Mouse (Mus musculus): ENCODE data around the gene Sfn. TPM values are rescaled to one million over a fixed set of nuclear protein-coding genes. Genes with fewer than 3 reads are reported as not detected.
A peak's percentile ranks its signal among the peaks of the same experiment; 100 is the strongest.

The Sfn gene
- polyA plus RNA-seq, 1 experiment from 2014 or later, result 13.6 TPM

DNA sequence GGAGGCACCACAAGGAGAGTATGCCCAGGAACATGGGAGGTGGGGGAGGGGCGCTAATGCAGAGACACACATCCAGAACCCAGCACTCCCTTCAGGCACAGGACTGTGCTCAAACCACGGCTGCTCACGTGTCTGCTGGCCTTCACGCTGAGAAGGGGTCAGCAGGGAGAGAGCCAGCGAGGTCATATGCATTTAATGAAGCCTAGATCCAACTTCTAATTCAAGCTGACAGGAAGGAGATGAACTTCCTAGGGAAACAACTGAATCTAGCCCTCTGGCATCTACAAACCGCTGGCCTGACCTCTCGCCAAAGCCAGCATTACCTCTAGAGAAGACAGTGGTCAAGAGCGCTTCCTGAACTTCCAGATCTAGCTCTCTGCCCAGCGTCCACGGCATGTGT, 13.4 kb upstream of the Sfn start:
- Histone ChIP-seq H3K4me2 (replicated peaks) (no peak overlapping the region), H3K27ac (no peak overlapping the region), H3K4me3 (no peak overlapping the region), H3K27me3 (no peaks in the 10 kb centered on the region), H3K9me3 (replicated peaks) (0 out of 2 replicates have a peak, but pooled peaks cover 7% of the 10 kb centered on the region), H3K36me3 (peaks cover 39% of the 10 kb centered on the region), H3K4me1 (no peaks in the 10 kb centered on the region), H3K9ac (no peak overlapping the region)
- 81% methylated on average over 10 of the region's 10 CpGs for WGBS
- ATAC-seq (ENCODE audit: low FRiP score), result no peak

- Histone ChIP-seq H3K36me3 (peaks cover 39% of the 10 kb centered on the region), H3K9me3 (replicated peaks) (0 out of 2 replicates have a peak, but pooled peaks cover 7% of the 10 kb centered on the region), H3K4me1 (no peaks in the 10 kb centered on the region), H3K4me2 (replicated peaks) (no peak overlapping the region), H3K27me3 (no peaks in the 10 kb centered on the region), H3K4me3 (no peak overlapping the region), H3K9ac (no peak overlapping the region), H3K27ac (no peak overlapping the region)
- 85% methylated on average over 8 of the region's 8 CpGs for WGBS
- no peak for ATAC-seq (ENCODE audit: low FRiP score)
Observed at GRCm38 (mm10) chr4:133614274-133614761, 12.3 kb upstream of the Sfn start.

- H3K27ac ChIP-seq, result no peak overlapping the region
- no peak overlapping the region for H3K4me2 ChIP-seq (replicated peaks)
- H3K36me3 ChIP-seq, result peaks cover 39% of the 10 kb centered on the region
- 0 out of 2 replicates have a peak, but pooled peaks cover 7% of the 10 kb centered on the region for H3K9me3 ChIP-seq (replicated peaks)
- no peak overlapping the region for H3K9ac ChIP-seq
- H3K27me3 ChIP-seq, result no peaks in the 10 kb centered on the region
- no peaks in the 10 kb centered on the region for H3K4me1 ChIP-seq
- no peak overlapping the region for H3K4me3 ChIP-seq
- WGBS, result 87% methylated on average over 4 of the region's 4 CpGs
- ATAC-seq (ENCODE audit: low FRiP score), result no peak
Observed at GRCm38 (mm10) chr4:133613867-133614266, 11.9 kb upstream of the Sfn start.

- Histone ChIP-seq H3K36me3 (peaks cover 45% of the 10 kb centered on the region), H3K27ac (no peak overlapping the region), H3K4me2 (replicated peaks) (no peak overlapping the region), H3K9ac (no peak overlapping the region), H3K4me1 (no peaks in the 10 kb centered on the region), H3K4me3 (no peak overlapping the region), H3K27me3 (no peaks in the 10 kb centered on the region), H3K9me3 (replicated peaks) (0 out of 2 replicates have a peak, but pooled peaks cover 7% of the 10 kb centered on the region)
- WGBS, result 86% methylated on average over 8 of the region's 8 CpGs
- no peak for ATAC-seq (ENCODE audit: low FRiP score)
Observed at GRCm38 (mm10) chr4:133613026-133613425, 11.1 kb upstream of the Sfn start.

- Histone ChIP-seq H3K27me3 (no peaks in the 10 kb centered on the region), H3K36me3 (peaks cover 50% of the 10 kb centered on the region), H3K4me2 (replicated peaks) (no peak overlapping the region), H3K9me3 (replicated peaks) (0 out of 2 replicates have a peak, but pooled peaks cover 7% of the 10 kb centered on the region), H3K4me3 (no peak overlapping the region), H3K27ac (no peak overlapping the region), H3K4me1 (no peaks in the 10 kb centered on the region), H3K9ac (no peak overlapping the region)
- ATAC-seq (ENCODE audit: low FRiP score), result no peak
- 97% methylated on average over 7 of the region's 7 CpGs for WGBS
Observed at GRCm38 (mm10) chr4:133612416-133612815, 10.4 kb upstream of the Sfn start.

GRCm38 (mm10) chr4:133611815-133612214, 9.8 kb upstream of the Sfn start:
- WGBS, result 95% methylated on average over 5 of the region's 5 CpGs
- H3K4me2 ChIP-seq (replicated peaks), result no peak overlapping the region
- no peak for ATAC-seq (ENCODE audit: low FRiP score)
- H3K27me3 ChIP-seq, result no peaks in the 10 kb centered on the region
- no peaks in the 10 kb centered on the region for H3K4me1 ChIP-seq
- H3K36me3 ChIP-seq, result peaks cover 53% of the 10 kb centered on the region
- H3K4me3 ChIP-seq, result no peak overlapping the region
- H3K27ac ChIP-seq, result no peak overlapping the region
- H3K9me3 ChIP-seq (replicated peaks), result 0 out of 2 replicates have a peak, but pooled peaks cover 7% of the 10 kb centered on the region
- H3K9ac ChIP-seq, result no peak overlapping the region

DNA sequence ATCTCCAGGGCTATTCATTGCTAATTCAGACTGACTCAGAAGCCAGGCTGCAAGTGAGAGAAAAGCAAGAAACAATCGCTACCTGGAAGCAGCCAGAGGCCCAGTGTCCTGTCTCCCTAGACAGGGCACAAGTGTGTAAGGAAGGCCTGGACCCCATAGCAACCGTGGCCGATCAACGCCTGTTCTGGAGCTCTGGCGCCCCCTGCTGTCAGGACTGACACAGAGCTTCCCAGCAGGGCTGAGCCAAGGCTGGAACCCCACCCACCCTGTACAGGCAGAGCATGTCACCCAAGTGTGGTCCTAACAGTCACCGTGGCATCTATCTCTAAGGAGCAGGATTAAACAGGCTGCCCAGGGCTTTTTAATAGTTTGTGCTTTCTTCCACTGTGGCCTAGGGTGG, 7.8 kb upstream of the Sfn start:
- 16% methylated on average over 6 of the region's 6 CpGs for WGBS
- H3K4me1 ChIP-seq, result no peaks in the 10 kb centered on the region
- no peaks in the 10 kb centered on the region for H3K27me3 ChIP-seq
- no peak overlapping the region for H3K27ac ChIP-seq
- H3K9me3 ChIP-seq (replicated peaks), result 0 out of 2 replicates have a peak, but pooled peaks cover 7% of the 10 kb centered on the region
- H3K4me2 ChIP-seq (replicated peaks), result no peak overlapping the region
- no peak overlapping the region for H3K4me3 ChIP-seq
- no peak overlapping the region for H3K9ac ChIP-seq
- peak; percentile 46; the same call in 1 of the 2 replicates for ATAC-seq (ENCODE audit: low FRiP score)
- peaks cover 65% of the 10 kb centered on the region for H3K36me3 ChIP-seq

DNA sequence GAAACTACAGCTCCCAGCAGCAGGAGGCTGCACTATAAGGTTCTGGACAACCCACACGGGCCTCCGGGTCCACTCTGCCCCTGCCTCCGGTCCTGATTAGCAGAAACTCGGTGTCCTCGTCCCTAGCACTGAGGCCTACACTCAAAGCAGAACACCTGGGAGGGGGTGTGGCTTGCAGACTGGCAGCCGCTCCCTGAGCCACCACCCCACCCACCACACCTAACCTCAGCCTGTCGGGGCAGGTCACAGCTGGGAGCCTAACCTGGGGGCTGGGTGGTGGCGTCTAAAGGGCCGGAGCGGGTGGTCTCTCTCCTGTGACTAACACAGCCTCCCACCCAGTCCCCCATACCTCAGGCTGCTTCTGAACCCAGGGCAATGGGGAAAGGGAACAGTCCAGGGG, 5.3 kb upstream of the Sfn start:
- Histone ChIP-seq H3K27ac (no peak overlapping the region), H3K36me3 (peaks cover 55% of the 10 kb centered on the region), H3K4me1 (no peaks in the 10 kb centered on the region), H3K4me2 (replicated peaks) (no peak overlapping the region), H3K9me3 (replicated peaks) (0 out of 2 replicates have a peak, but pooled peaks cover 5% of the 10 kb centered on the region), H3K27me3 (peaks cover 10% of the 10 kb centered on the region), H3K4me3 (no peak overlapping the region), H3K9ac (no peak overlapping the region)
- ATAC-seq (ENCODE audit: low FRiP score), result no peak
- 79% methylated on average over 10 of the region's 10 CpGs for WGBS

GRCm38 (mm10) chr4:133605330-133605729, 3.4 kb upstream of the Sfn start:
- Histone ChIP-seq H3K27ac (no peak overlapping the region), H3K4me1 (peaks cover 5% of the 10 kb centered on the region), H3K36me3 (peaks cover 44% of the 10 kb centered on the region), H3K9ac (no peak overlapping the region), H3K27me3 (peaks cover 29% of the 10 kb centered on the region), H3K9me3 (replicated peaks) (no peaks in the 10 kb centered on the region), H3K4me2 (replicated peaks) (no peak overlapping the region), H3K4me3 (no peak overlapping the region)
- no peak for ATAC-seq (ENCODE audit: low FRiP score)
- WGBS, result 53% methylated on average over 9 of the region's 9 CpGs

GRCm38 (mm10) chr4:133604856-133605255, 2.9 kb upstream of the Sfn start:
- peaks cover 10% of the 10 kb centered on the region for H3K4me1 ChIP-seq
- no peak overlapping the region for H3K4me2 ChIP-seq (replicated peaks)
- no peak overlapping the region for H3K9ac ChIP-seq
- no peak overlapping the region for H3K27ac ChIP-seq
- H3K27me3 ChIP-seq, result peaks cover 34% of the 10 kb centered on the region
- H3K4me3 ChIP-seq, result no peak overlapping the region
- H3K9me3 ChIP-seq (replicated peaks), result no peaks in the 10 kb centered on the region
- peaks cover 44% of the 10 kb centered on the region for H3K36me3 ChIP-seq
- no peak for ATAC-seq (ENCODE audit: low FRiP score)
- 68% methylated on average over 6 of the region's 6 CpGs for WGBS

- H3K4me2 ChIP-seq (replicated peaks), result no peak overlapping the region
- no peaks in the 10 kb centered on the region for H3K9me3 ChIP-seq (replicated peaks)
- H3K4me3 ChIP-seq, result no peak overlapping the region
- WGBS, result 90% methylated on average over 7 of the region's 7 CpGs
- H3K9ac ChIP-seq, result no peak overlapping the region
- peaks cover 16% of the 10 kb centered on the region for H3K4me1 ChIP-seq
- peaks cover 41% of the 10 kb centered on the region for H3K27me3 ChIP-seq
- no peak overlapping the region for H3K27ac ChIP-seq
- H3K36me3 ChIP-seq, result peaks cover 44% of the 10 kb centered on the region
- ATAC-seq (ENCODE audit: low FRiP score), result no peak
Observed at GRCm38 (mm10) chr4:133604175-133604574, 2.2 kb upstream of the Sfn start.

- no peaks in the 10 kb centered on the region for H3K9me3 ChIP-seq (replicated peaks)
- H3K4me3 ChIP-seq, result no peak overlapping the region
- ATAC-seq (ENCODE audit: low FRiP score), result no peak
- WGBS, result 92% methylated on average over 5 of the region's 5 CpGs
- H3K4me2 ChIP-seq (replicated peaks), result no peak overlapping the region
- peaks cover 37% of the 10 kb centered on the region for H3K36me3 ChIP-seq
- no peak overlapping the region for H3K9ac ChIP-seq
- no peak overlapping the region for H3K27ac ChIP-seq
- H3K4me1 ChIP-seq, result peaks cover 17% of the 10 kb centered on the region
- peaks cover 52% of the 10 kb centered on the region for H3K27me3 ChIP-seq
Observed at GRCm38 (mm10) chr4:133603056-133603455, 1.1 kb upstream of the Sfn start.

DNA sequence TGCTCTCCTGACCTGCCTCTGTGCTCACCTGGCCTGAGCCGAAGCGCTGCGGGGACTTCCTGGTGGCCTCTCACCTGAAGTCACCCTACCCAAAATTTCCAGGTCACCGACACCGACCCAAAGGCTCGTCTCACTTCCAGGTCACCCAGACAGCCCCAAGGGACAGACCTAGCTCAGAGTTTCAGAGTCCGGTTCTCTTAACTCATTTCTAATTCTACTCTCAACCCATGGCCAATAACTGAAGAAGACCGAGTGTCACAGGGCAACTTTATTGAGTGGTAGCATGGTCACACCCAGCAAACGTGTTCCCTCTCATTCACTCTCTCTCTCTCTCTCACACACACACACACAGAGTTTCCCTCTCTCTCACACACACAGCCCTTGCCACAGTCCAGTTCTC, 1.7 kb downstream of the Sfn start:
- Histone ChIP-seq H3K36me3 (peaks cover 12% of the 10 kb centered on the region), H3K4me1 (peaks cover 17% of the 10 kb centered on the region), H3K9me3 (replicated peaks) (no peaks in the 10 kb centered on the region), H3K27ac (no peak overlapping the region), H3K4me3 (peak overlapping the region; percentile 46), H3K9ac (peak overlapping the region; percentile 57; the same call in 1 of the 2 replicates), H3K4me2 (replicated peaks) (peak overlapping the region; percentile 69), H3K27me3 (peaks cover 65% of the 10 kb centered on the region)
- WGBS, result 18% methylated on average over 9 of the region's 9 CpGs
- ATAC-seq (ENCODE audit: low FRiP score), result no peak
